Mouse (Mus musculus) cortical plate, adult 2 months (tissue): ENCODE measurements around the gene Get4. TPM values are rescaled to one million over a fixed set of nuclear protein-coding genes. Genes with fewer than 3 reads are reported as not detected.
A peak's percentile ranks its signal among the peaks of the same experiment; 100 is the strongest.

ENCODE experiments used
- H3K27ac ChIP-seq: fragments of 200-500 bp; 2 replicates; pipeline ENCODE4 v1.5.1; 2012; ENCODE audit warnings: low read length, control low read depth, inconsistent platforms; ENCODE audit not compliant: insufficient read depth
- H3K4me1 ChIP-seq: fragments of 200-500 bp; 2 replicates; pipeline ENCODE4 v1.6.1; 2011; ENCODE audit warnings: low read length; ENCODE audit not compliant: control insufficient read depth, insufficient read depth
- H3K4me3 ChIP-seq: fragments of 200-500 bp; 2 replicates; pipeline ENCODE4 v1.5.1; 2011; ENCODE audit warnings: mild to moderate bottlenecking, low read length, control low read depth; ENCODE audit not compliant: insufficient read depth
- CTCF ChIP-seq: fragments of 200-500 bp; IDR thresholded peaks from 2 replicates; pipeline ENCODE4 v1.5.1; 2011; ENCODE audit warnings: mild to moderate bottlenecking, control low read depth, low read length; ENCODE audit not compliant: insufficient read depth; ENCODE audit errors: extremely low read depth
- POLR2A ChIP-seq: fragments of 200-500 bp; IDR thresholded peaks from 2 replicates; pipeline ENCODE4 v1.6.1; 2011; ENCODE audit warnings: mild to moderate bottlenecking, low read length, control low read depth; ENCODE audit not compliant: insufficient read depth; ENCODE audit errors: extremely low read depth
- polyA plus RNA-seq: library from polyadenylated mRNA; depleted of rRNA; stranded (reverse); fragments of >200 nt; gene quantifications from 2 replicates; pipeline ENCODE4 v1.2.3, GENCODE M21; 2012; rRNA removed

The Get4 gene
- polyA plus RNA-seq, 1 experiment, result 82.6 TPM

- H3K4me1 ChIP-seq, result 0 out of 2 replicates have a peak, but pooled peaks cover 3% of the 10 kb centered on the region
- H3K4me3 ChIP-seq, result no peak overlapping the region
- TF ChIP-seq CTCF, result no peak
- no peak for TF ChIP-seq POLR2A
- no peak overlapping the region for H3K27ac ChIP-seq
These were observed 57.8 kb downstream of the Get4 start for GRCm38 (mm10) chr5:139309946-139310345.

GRCm38 (mm10) chr5:139310477-139310876 is 58.4 kb downstream of the Get4 start:
- no peak overlapping the region for H3K27ac ChIP-seq
- H3K4me3 ChIP-seq, result no peak overlapping the region
- TF ChIP-seq POLR2A, result no peak
- no peak for TF ChIP-seq CTCF
- 0 out of 2 replicates have a peak, but pooled peaks cover 3% of the 10 kb centered on the region for H3K4me1 ChIP-seq

GRCm38 (mm10) chr5:139311822-139312221 is 59.7 kb downstream of the Get4 start:
- Histone ChIP-seq H3K4me1 (0 out of 2 replicates have a peak, but pooled peaks cover 3% of the 10 kb centered on the region), H3K4me3 (no peak overlapping the region), H3K27ac (no peak overlapping the region)
- TF ChIP-seq CTCF (no peak), POLR2A (no peak)

- Histone ChIP-seq H3K4me3 (no peak overlapping the region), H3K4me1 (peaks cover 8% of the 10 kb centered on the region), H3K27ac (no peak overlapping the region)
- TF ChIP-seq POLR2A (no peak), CTCF (no peak)
These were observed 61.4 kb downstream of the Get4 start for GRCm38 (mm10) chr5:139313536-139313935.

- TF ChIP-seq CTCF (no peak), POLR2A (no peak)
- peaks cover 9% of the 10 kb centered on the region for H3K4me1 ChIP-seq
- H3K27ac ChIP-seq, result 0 out of 2 replicates have a peak overlapping the region, but pooled peaks have one; percentile 36
- H3K4me3 ChIP-seq, result no peak overlapping the region
These were observed 63.0 kb downstream of the Get4 start for GRCm38 (mm10) chr5:139314941-139315642.

GRCm38 (mm10) chr5:139316982-139317675 is 65.0 kb downstream of the Get4 start:
- H3K4me1 ChIP-seq, result peaks cover 9% of the 10 kb centered on the region
- TF ChIP-seq CTCF, result no peak
- TF ChIP-seq POLR2A, result no peak
- H3K4me3 ChIP-seq, result no peak overlapping the region
- H3K27ac ChIP-seq, result peak overlapping the region; percentile 62

GRCm38 (mm10) chr5:139317751-139318504 is 65.8 kb downstream of the Get4 start:
- TF ChIP-seq POLR2A (no peak), CTCF (no peak)
- Histone ChIP-seq H3K4me3 (no peak overlapping the region), H3K27ac (peak overlapping the region; percentile 62), H3K4me1 (peaks cover 12% of the 10 kb centered on the region)

Other genes with a start within 250 kb of the Get4 start
- gene Prkar1b, start 102.3 kb upstream of the Get4 start, polyA plus RNA-seq, result 862 and 899 TPM in 2 replicates
- 5.8 and 6.7 TPM in 2 replicates for gene Dnaaf5, start 102.1 kb upstream of the Get4 start, polyA plus RNA-seq
- gene Sun1, start 51.7 kb upstream of the Get4 start, polyA plus RNA-seq, result 115 and 128 TPM in 2 replicates
- gene Adap1, start 73.3 kb downstream of the Get4 start, polyA plus RNA-seq, result 271 and 275 TPM in 2 replicates
- 90.2 and 92.7 TPM in 2 replicates for gene Cox19, start 99.1 kb downstream of the Get4 start, polyA plus RNA-seq
- gene Cyp2w1, start 100.3 kb downstream of the Get4 start, polyA plus RNA-seq, result not detected in 2 replicates
- gene Gpr146, start 125.4 kb downstream of the Get4 start, polyA plus RNA-seq, result 15.3 and 16.3 TPM in 2 replicates
- 0.44 TPM in 2 replicates for gene C130050O18Rik, start 153.0 kb downstream of the Get4 start, polyA plus RNA-seq
- 4.7 and 4.8 TPM in 2 replicates for gene Gper1, start 170.8 kb downstream of the Get4 start, polyA plus RNA-seq
- gene 3110082I17Rik, start 208.2 kb downstream of the Get4 start, polyA plus RNA-seq, result 12.9 and 15.4 TPM in 2 replicates
- gene Zfand2a, start 232.2 kb downstream of the Get4 start, polyA plus RNA-seq, result 52.5 and 55.4 TPM in 2 replicates